Mouse (Mus musculus): ENCODE data around the gene Defb25. TPM values are rescaled to one million over a fixed set of nuclear protein-coding genes. Genes with fewer than 3 reads are reported as not detected.

Gene Defb25
- polyA plus RNA-seq, 1 experiment from 2014 or later, result 3.9 TPM

GRCm38 (mm10) chr2:152580612-152581011, 42.2 kb downstream of the Defb25 start:
- H3K4me2 ChIP-seq (replicated peaks; ENCODE audit: low read depth, low read length), result no peak overlapping the region
- 78% methylated on average over 11 of the region's 11 CpGs for WGBS
- no peaks in the 10 kb centered on the region for H3K4me1 ChIP-seq (ENCODE audit: control insufficient read depth, insufficient read depth, low read length)
- no peak overlapping the region for H3K9ac ChIP-seq (replicated peaks; ENCODE audit: low read depth, low read length)
- no peaks in the 10 kb centered on the region for H3K36me3 ChIP-seq (ENCODE audit: control insufficient read depth, insufficient read depth, low read length)
- H3K4me3 ChIP-seq (ENCODE audit: low read depth, low read length), result no peak overlapping the region
- no peak for ATAC-seq (ENCODE audit: insufficient number of reproducible peaks, insufficient read depth, low FRiP score, low read depth)
- no peaks in the 10 kb centered on the region for H3K9me3 ChIP-seq (ENCODE audit: control insufficient read depth, low read depth, low read length)
- no peaks in the 10 kb centered on the region for H3K27me3 ChIP-seq (ENCODE audit: control insufficient read depth, insufficient read depth, low read length)
- H3K27ac ChIP-seq (ENCODE audit: low read length), result no peak overlapping the region

GRCm38 (mm10) chr2:152580107-152580506, 42.7 kb downstream of the Defb25 start, which contains the start of gene Defb19:
Defb19 (minus strand) TSS chr2:152580312.
- Histone ChIP-seq H3K4me2 (replicated peaks; ENCODE audit: low read depth, low read length) (no peak within 1 kb of the TSS), H3K27me3 (ENCODE audit: control insufficient read depth, insufficient read depth, low read length) (no peaks in the 10 kb centered on the region), H3K4me3 (ENCODE audit: low read depth, low read length) (no peak within 1 kb of the TSS), H3K9ac (replicated peaks; ENCODE audit: low read depth, low read length) (no peak within 1 kb of the TSS), H3K36me3 (ENCODE audit: control insufficient read depth, insufficient read depth, low read length) (no peaks in the 10 kb centered on the region), H3K4me1 (ENCODE audit: control insufficient read depth, insufficient read depth, low read length) (no peaks in the 10 kb centered on the region), H3K9me3 (ENCODE audit: control insufficient read depth, low read depth, low read length) (no peaks in the 10 kb centered on the region), H3K27ac (ENCODE audit: low read length) (no peak within 1 kb of the TSS)
- 66% methylated on average over 7 of the region's 7 CpGs for WGBS
- no peak for ATAC-seq (ENCODE audit: insufficient number of reproducible peaks, insufficient read depth, low FRiP score, low read depth)

GRCm38 (mm10) chr2:152573484-152573883, 49.4 kb downstream of the Defb25 start:
- Histone ChIP-seq H3K36me3 (ENCODE audit: control insufficient read depth, insufficient read depth, low read length) (no peaks in the 10 kb centered on the region), H3K9ac (replicated peaks; ENCODE audit: low read depth, low read length) (no peak overlapping the region), H3K4me1 (ENCODE audit: control insufficient read depth, insufficient read depth, low read length) (no peaks in the 10 kb centered on the region), H3K4me3 (ENCODE audit: low read depth, low read length) (no peak overlapping the region), H3K9me3 (ENCODE audit: control insufficient read depth, low read depth, low read length) (no peaks in the 10 kb centered on the region), H3K27me3 (ENCODE audit: control insufficient read depth, insufficient read depth, low read length) (no peaks in the 10 kb centered on the region), H3K27ac (ENCODE audit: low read length) (no peak overlapping the region), H3K4me2 (replicated peaks; ENCODE audit: low read depth, low read length) (no peak overlapping the region)
- ATAC-seq (ENCODE audit: insufficient number of reproducible peaks, insufficient read depth, low FRiP score, low read depth), result no peak
- WGBS, result 91% methylated on average over 8 of the region's 8 CpGs

Other genes with a start within 250 kb of the Defb25 start
- gene Nrsn2, start 246.4 kb downstream of the Defb25 start, polyA plus RNA-seq (2014; fragmentation: Nextera tagmentation; extraction: Ambion mirVana), result 2.2 and 3.8 TPM in 2 replicates
- gene Sox12, start 225.0 kb downstream of the Defb25 start, polyA plus RNA-seq (2014; fragmentation: Nextera tagmentation; extraction: Ambion mirVana), result 13.6 and 15.7 TPM in 2 replicates
- 41.0 and 43.5 TPM in 2 replicates for gene Zcchc3, start 208.0 kb downstream of the Defb25 start, polyA plus RNA-seq (2014; fragmentation: Nextera tagmentation; extraction: Ambion mirVana)
- 0.33 and 0.69 TPM in 2 replicates for gene 6820408C15Rik, start 207.5 kb downstream of the Defb25 start, polyA plus RNA-seq (2014; fragmentation: Nextera tagmentation; extraction: Ambion mirVana)
- not detected in 2 replicates for gene Defb23, start 158.4 kb downstream of the Defb25 start, polyA plus RNA-seq (2014; fragmentation: Nextera tagmentation; extraction: Ambion mirVana)
- gene Defb20, start 146.0 kb downstream of the Defb25 start, polyA plus RNA-seq (2014; fragmentation: Nextera tagmentation; extraction: Ambion mirVana), result not detected in 2 replicates
- not detected in 2 replicates for gene Defb22, start 132.9 kb downstream of the Defb25 start, polyA plus RNA-seq (2014; fragmentation: Nextera tagmentation; extraction: Ambion mirVana)
- not detected in 2 replicates for gene Defb26, start 111.4 kb downstream of the Defb25 start, polyA plus RNA-seq (2014; fragmentation: Nextera tagmentation; extraction: Ambion mirVana)
- gene Defb28, start 104.8 kb downstream of the Defb25 start, polyA plus RNA-seq (2014; fragmentation: Nextera tagmentation; extraction: Ambion mirVana), result not detected in 2 replicates
- gene Defb29, start 83.0 kb downstream of the Defb25 start, polyA plus RNA-seq (2014; fragmentation: Nextera tagmentation; extraction: Ambion mirVana), result not detected in 2 replicates
- gene Gm17416, start 53.7 kb downstream of the Defb25 start, polyA plus RNA-seq (2014; fragmentation: Nextera tagmentation; extraction: Ambion mirVana), result not detected in 2 replicates
- not detected in 2 replicates for gene Defb21, start 50.3 kb downstream of the Defb25 start, polyA plus RNA-seq (2014; fragmentation: Nextera tagmentation; extraction: Ambion mirVana)
- not detected in 2 replicates for gene Defb19, start 42.7 kb downstream of the Defb25 start, polyA plus RNA-seq (2014; fragmentation: Nextera tagmentation; extraction: Ambion mirVana)
- not detected in 2 replicates for gene Defb45, start 23.7 kb downstream of the Defb25 start, polyA plus RNA-seq (2014; fragmentation: Nextera tagmentation; extraction: Ambion mirVana)
- not detected in 2 replicates for gene Defb36, start 18.7 kb downstream of the Defb25 start, polyA plus RNA-seq (2014; fragmentation: Nextera tagmentation; extraction: Ambion mirVana)
- 21.9 and 22.3 TPM in 2 replicates for gene Rem1, start 3.9 kb upstream of the Defb25 start, polyA plus RNA-seq (2014; fragmentation: Nextera tagmentation; extraction: Ambion mirVana)
- gene H13, start 46.4 kb upstream of the Defb25 start, polyA plus RNA-seq (2014; fragmentation: Nextera tagmentation; extraction: Ambion mirVana), result 120 and 122 TPM in 2 replicates
- 26.5 and 30.1 TPM in 2 replicates for gene Mcts2, start 64.0 kb upstream of the Defb25 start, polyA plus RNA-seq (2014; fragmentation: Nextera tagmentation; extraction: Ambion mirVana)
- 147 and 150 TPM in 2 replicates for gene Id1, start 113.2 kb upstream of the Defb25 start, polyA plus RNA-seq (2014; fragmentation: Nextera tagmentation; extraction: Ambion mirVana)
- 18.4 and 21.7 TPM in 2 replicates for gene Cox4i2, start 131.1 kb upstream of the Defb25 start, polyA plus RNA-seq (2014; fragmentation: Nextera tagmentation; extraction: Ambion mirVana)
- gene Bcl2l1, start 208.7 kb upstream of the Defb25 start, polyA plus RNA-seq (2014; fragmentation: Nextera tagmentation; extraction: Ambion mirVana), result 79.4 and 82.4 TPM in 2 replicates
- 91.7 and 95.3 TPM in 2 replicates for gene Tpx2, start 224.9 kb upstream of the Defb25 start, polyA plus RNA-seq (2014; fragmentation: Nextera tagmentation; extraction: Ambion mirVana)

Measured in stomach, embryonic 14.5 days (tissue).